Mouse (Mus musculus): ENCODE measurements around the gene Rsc1a1. TPM values are rescaled to one million over a fixed set of nuclear protein-coding genes. Genes with fewer than 3 reads are reported as not detected.

Rsc1a1 gene
- polyA plus RNA-seq, 1 experiment from 2014 or later = not detected

DNA sequence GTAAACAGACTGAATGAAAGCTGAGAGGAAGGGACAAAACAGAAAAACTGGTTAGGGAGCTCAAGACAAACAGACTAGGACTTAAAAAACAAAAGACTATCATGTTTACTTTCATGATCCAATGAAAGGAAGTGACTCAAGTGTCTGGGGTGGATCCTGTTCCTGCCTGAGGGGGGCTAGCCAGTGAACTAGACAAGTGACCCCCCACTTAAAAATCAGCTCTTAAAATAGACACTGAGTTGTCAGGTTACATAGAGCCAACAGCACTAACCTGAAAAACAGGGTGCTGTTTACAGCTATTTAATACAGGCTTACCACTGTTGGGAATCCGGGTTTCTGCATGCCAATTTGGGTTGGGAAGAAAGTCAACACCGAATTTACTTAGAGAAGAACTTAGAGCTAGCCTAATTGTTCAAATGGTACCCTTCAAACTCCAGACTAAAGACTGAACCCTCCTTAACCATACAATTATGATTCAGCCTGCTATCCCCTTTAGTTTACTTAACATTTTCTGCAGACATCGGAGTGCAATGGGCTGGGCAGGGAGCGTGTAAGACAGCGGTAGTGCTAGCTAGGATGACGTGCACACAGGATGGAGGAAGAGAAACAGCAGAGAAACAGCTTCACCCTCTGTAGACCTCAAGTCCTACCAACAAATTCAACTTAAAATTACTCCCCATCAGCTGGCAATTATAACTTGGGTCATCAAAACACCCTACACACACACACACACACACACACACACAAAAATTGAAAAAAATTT lies 35.5 kb upstream of the Rsc1a1 start:
- Histone ChIP-seq H3K9ac (ENCODE audit: low read depth, low read length) (no peak overlapping the region), H3K4me2 (replicated peaks; ENCODE audit: low read depth) (peak overlapping the region; percentile 90), H3K9me3 (ENCODE audit: control insufficient read depth) (no peaks in the 10 kb centered on the region), H3K27ac (ENCODE audit: low read depth, low read length) (no peak overlapping the region), H3K4me1 (replicated peaks; ENCODE audit: control insufficient read depth, insufficient read depth, low read length) (no peaks in the 10 kb centered on the region), H3K27me3 (replicated peaks; ENCODE audit: control insufficient read depth, insufficient read depth, low read length) (no peaks in the 10 kb centered on the region), H3K36me3 (ENCODE audit: control insufficient read depth, insufficient read depth) (peaks cover 8% of the 10 kb centered on the region; the same call in 1 of the 2 replicates), H3K4me3 (ENCODE audit: low read depth, low read length) (peak overlapping the region; percentile 85)
- TF ChIP-seq CTCF (IDR thresholded peaks at IDR 0.05; ENCODE audit: low read depth) = no peak
- ATAC-seq = no peak
- 17% methylated on average over 6 of the region's 6 CpGs for WGBS

DNA sequence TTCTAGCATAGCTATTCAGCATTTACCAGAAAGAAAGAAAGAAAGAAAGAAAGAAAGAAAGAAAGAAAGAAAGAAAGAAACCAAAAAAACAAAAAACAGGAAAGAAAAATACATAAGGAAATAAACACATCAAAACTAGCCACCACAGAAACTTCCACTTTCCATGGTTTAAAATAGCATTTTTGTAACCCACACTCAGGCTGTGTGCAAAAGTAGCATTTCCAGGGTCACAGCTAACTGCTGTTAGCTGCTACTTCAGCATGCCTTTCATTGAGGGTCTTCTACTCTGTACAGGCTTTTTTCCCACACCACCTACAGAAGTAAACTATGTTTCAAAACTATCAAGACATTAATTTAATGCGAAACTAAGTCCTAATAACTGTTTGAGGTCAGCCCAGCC lies 33.9 kb upstream of the Rsc1a1 start:
- TF ChIP-seq CTCF (IDR thresholded peaks at IDR 0.05; ENCODE audit: low read depth) = no peak
- Histone ChIP-seq H3K27me3 (replicated peaks; ENCODE audit: control insufficient read depth, insufficient read depth, low read length) (no peaks in the 10 kb centered on the region), H3K4me2 (replicated peaks; ENCODE audit: low read depth) (no peak overlapping the region), H3K4me3 (ENCODE audit: low read depth, low read length) (no peak overlapping the region), H3K9ac (ENCODE audit: low read depth, low read length) (no peak overlapping the region), H3K4me1 (replicated peaks; ENCODE audit: control insufficient read depth, insufficient read depth, low read length) (no peaks in the 10 kb centered on the region), H3K36me3 (ENCODE audit: control insufficient read depth, insufficient read depth) (peaks cover 9% of the 10 kb centered on the region; the same call in 1 of the 2 replicates), H3K9me3 (ENCODE audit: control insufficient read depth) (no peaks in the 10 kb centered on the region), H3K27ac (ENCODE audit: low read depth, low read length) (0 out of 2 replicates have a peak overlapping the region, but pooled peaks have one; percentile 17)
- 95% methylated on average over 1 of the region's 1 CpGs for WGBS
- ATAC-seq = no peak

DNA sequence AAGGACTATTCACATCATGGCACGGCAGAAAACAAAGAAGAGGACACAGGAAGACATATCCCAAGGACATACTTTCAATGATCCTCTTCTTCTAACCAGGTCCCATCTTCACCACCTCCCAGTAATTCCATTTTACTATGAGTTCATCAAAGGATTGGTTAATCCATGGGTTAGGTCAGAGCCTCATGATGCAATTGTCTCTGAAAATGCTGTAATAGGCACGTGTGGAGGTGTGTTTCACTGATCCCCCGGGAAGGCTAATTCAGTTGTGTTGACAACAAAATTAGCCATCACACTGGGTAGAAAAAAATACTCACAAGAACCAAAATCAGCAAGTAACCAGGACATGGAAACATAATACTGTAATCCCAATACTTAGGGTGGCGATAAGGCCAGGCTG lies 32.2 kb upstream of the Rsc1a1 start:
- Histone ChIP-seq H3K27me3 (replicated peaks; ENCODE audit: control insufficient read depth, insufficient read depth, low read length) (no peaks in the 10 kb centered on the region), H3K4me2 (replicated peaks; ENCODE audit: low read depth) (no peak overlapping the region), H3K9me3 (ENCODE audit: control insufficient read depth) (no peaks in the 10 kb centered on the region), H3K9ac (ENCODE audit: low read depth, low read length) (no peak overlapping the region), H3K4me3 (ENCODE audit: low read depth, low read length) (no peak overlapping the region), H3K4me1 (replicated peaks; ENCODE audit: control insufficient read depth, insufficient read depth, low read length) (no peaks in the 10 kb centered on the region), H3K27ac (ENCODE audit: low read depth, low read length) (no peak overlapping the region), H3K36me3 (ENCODE audit: control insufficient read depth, insufficient read depth) (peaks cover 15% of the 10 kb centered on the region; the same call in 1 of the 2 replicates)
- TF ChIP-seq CTCF (IDR thresholded peaks at IDR 0.05; ENCODE audit: low read depth) = no peak
- no peak for ATAC-seq
- 67% methylated on average over 4 of the region's 4 CpGs for WGBS

DNA sequence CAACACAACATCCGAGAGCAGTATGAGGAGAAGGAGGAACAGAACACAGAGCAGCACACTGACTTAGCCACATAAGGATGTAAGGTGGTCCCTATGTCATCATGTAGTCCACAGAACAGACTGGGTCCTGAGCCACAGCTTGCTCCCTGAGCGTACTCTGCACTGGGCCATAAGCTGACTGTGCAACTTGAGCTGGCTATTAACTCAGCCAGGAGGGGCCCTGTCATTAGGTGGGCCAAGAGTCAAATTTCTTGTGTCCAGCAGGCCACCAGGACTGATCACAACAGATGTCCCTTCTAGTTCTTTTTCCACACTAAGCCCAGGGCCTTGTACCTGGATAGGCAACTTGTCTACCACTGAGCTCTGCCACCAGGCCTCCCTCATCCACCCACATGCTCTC lies 29.6 kb upstream of the Rsc1a1 start:
- no peaks in the 10 kb centered on the region for H3K27me3 ChIP-seq (replicated peaks; ENCODE audit: control insufficient read depth, insufficient read depth, low read length)
- H3K4me2 ChIP-seq (replicated peaks; ENCODE audit: low read depth) = no peak overlapping the region
- H3K9me3 ChIP-seq (ENCODE audit: control insufficient read depth) = no peaks in the 10 kb centered on the region
- no peak for ATAC-seq
- no peak overlapping the region for H3K27ac ChIP-seq (ENCODE audit: low read depth, low read length)
- 42% methylated on average over 2 of the region's 2 CpGs for WGBS
- no peak overlapping the region for H3K4me3 ChIP-seq (ENCODE audit: low read depth, low read length)
- H3K9ac ChIP-seq (ENCODE audit: low read depth, low read length) = no peak overlapping the region
- TF ChIP-seq CTCF (IDR thresholded peaks at IDR 0.05; ENCODE audit: low read depth) = no peak
- H3K36me3 ChIP-seq (ENCODE audit: control insufficient read depth, insufficient read depth) = peaks cover 31% of the 10 kb centered on the region
- no peaks in the 10 kb centered on the region for H3K4me1 ChIP-seq (replicated peaks; ENCODE audit: control insufficient read depth, insufficient read depth, low read length)

DNA sequence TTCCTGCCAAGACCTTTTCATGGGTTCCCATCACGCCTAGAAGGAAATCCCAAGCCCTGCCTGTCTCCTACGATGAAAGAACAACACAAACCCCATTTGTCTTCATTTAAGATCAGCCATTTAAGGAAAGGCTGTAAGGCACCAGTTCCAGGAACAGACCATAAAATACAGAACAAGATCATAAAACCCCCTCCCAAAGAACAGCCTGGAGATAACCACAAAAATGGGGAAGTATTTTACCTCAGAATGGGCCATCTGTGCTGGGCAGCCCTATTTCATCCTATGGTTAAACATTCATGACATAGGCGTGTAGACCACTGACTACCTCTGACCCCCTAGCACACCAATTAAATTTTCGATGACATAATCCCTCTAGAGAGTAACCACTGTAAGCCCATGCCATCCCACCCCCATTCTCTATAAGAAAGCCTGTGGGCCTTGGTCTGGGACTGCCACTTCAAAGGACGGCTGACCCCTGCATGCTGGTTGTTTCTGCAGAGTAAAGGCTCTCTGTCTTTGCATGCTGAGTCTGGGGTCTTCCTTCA lies 28.3 kb upstream of the Rsc1a1 start:
- H3K36me3 ChIP-seq (ENCODE audit: control insufficient read depth, insufficient read depth) = peaks cover 40% of the 10 kb centered on the region

DNA sequence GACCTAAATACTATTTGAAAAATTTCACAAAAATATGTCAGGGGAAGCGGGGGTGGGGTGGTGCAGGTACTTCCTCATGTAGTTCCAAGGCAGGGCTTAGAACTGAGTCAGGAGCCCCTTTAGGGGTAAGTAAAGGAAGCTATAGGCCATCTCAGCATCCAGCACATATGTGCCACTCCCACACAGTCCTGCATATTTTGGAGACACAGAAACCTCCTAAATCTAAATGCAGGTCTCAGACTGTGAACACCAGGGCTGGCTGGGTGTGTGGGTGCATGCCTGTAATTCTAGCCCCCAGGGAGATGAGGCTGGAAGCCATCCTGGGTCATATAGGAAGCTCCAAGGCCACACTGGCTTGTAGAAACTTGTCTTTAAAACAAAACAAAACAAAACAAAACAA lies 25.9 kb upstream of the Rsc1a1 start:
- 97% methylated on average over 1 of the region's 1 CpGs for WGBS
- no peak for TF ChIP-seq CTCF (IDR thresholded peaks at IDR 0.05; ENCODE audit: low read depth)
- Histone ChIP-seq H3K4me3 (ENCODE audit: low read depth, low read length) (no peak overlapping the region), H3K4me2 (replicated peaks; ENCODE audit: low read depth) (no peak overlapping the region), H3K9ac (ENCODE audit: low read depth, low read length) (no peak overlapping the region; the same call in 1 of the 2 replicates), H3K4me1 (replicated peaks; ENCODE audit: control insufficient read depth, insufficient read depth, low read length) (no peaks in the 10 kb centered on the region), H3K27ac (ENCODE audit: low read depth, low read length) (no peak overlapping the region), H3K27me3 (replicated peaks; ENCODE audit: control insufficient read depth, insufficient read depth, low read length) (no peaks in the 10 kb centered on the region), H3K9me3 (ENCODE audit: control insufficient read depth) (no peaks in the 10 kb centered on the region), H3K36me3 (ENCODE audit: control insufficient read depth, insufficient read depth) (peaks cover 64% of the 10 kb centered on the region)
- no peak for ATAC-seq

More for the DNA sequence above, 28.3 kb upstream of the Rsc1a1 start:
- Histone ChIP-seq H3K4me3 (ENCODE audit: low read depth, low read length) (no peak overlapping the region), H3K4me2 (replicated peaks; ENCODE audit: low read depth) (no peak overlapping the region), H3K27ac (ENCODE audit: low read depth, low read length) (no peak overlapping the region), H3K9ac (ENCODE audit: low read depth, low read length) (no peak overlapping the region), H3K27me3 (replicated peaks; ENCODE audit: control insufficient read depth, insufficient read depth, low read length) (no peaks in the 10 kb centered on the region), H3K4me1 (replicated peaks; ENCODE audit: control insufficient read depth, insufficient read depth, low read length) (no peaks in the 10 kb centered on the region), H3K9me3 (ENCODE audit: control insufficient read depth) (no peaks in the 10 kb centered on the region)
- ATAC-seq = no peak
- 44% methylated on average over 5 of the region's 5 CpGs for WGBS
- TF ChIP-seq CTCF (IDR thresholded peaks at IDR 0.05; ENCODE audit: low read depth) = no peak
